Mouse (Mus musculus) stomach, embryonic 16.5 days (tissue): Measurements from ENCODE around the gene Ankrd33. TPM values are rescaled to one million over a fixed set of nuclear protein-coding genes. Genes with fewer than 3 reads are reported as not detected.
A peak's percentile ranks its signal among the peaks of the same experiment; 100 is the strongest.

ENCODE experiments used
- ATAC-seq: fragments of 200-750 bp; cut with Nextera tagmentation; 2 replicates; pipeline ENCODE4 v1.8.0; 2017; ENCODE audit warnings: moderate number of reproducible peaks, moderate TSS enrichment; ENCODE audit not compliant: insufficient read depth, low FRiP score
- H3K27ac ChIP-seq: fragments of 300-500 bp; sonication (generic); 2 replicates; pipeline ENCODE4 v1.5.1; 2014; ENCODE audit warnings: low read length
- H3K27me3 ChIP-seq: fragments of 300-500 bp; sonication (generic); 2 replicates; pipeline ENCODE4 v1.6.1; 2014; ENCODE audit warnings: low read length, control low read depth, mixed read lengths; ENCODE audit not compliant: control insufficient read depth, insufficient read depth
- H3K36me3 ChIP-seq: fragments of 300-500 bp; sonication (generic); 2 replicates; pipeline ENCODE4 v1.6.1; 2014; ENCODE audit warnings: low read length; ENCODE audit not compliant: control insufficient read depth, insufficient read depth
- H3K4me1 ChIP-seq: fragments of 300-500 bp; sonication (generic); 2 replicates; pipeline ENCODE4 v1.6.1; 2014; ENCODE audit warnings: low read length, control low read depth, mixed read lengths; ENCODE audit not compliant: control insufficient read depth, insufficient read depth
- H3K4me2 ChIP-seq: fragments of 300-500 bp; sonication (generic); 2 replicates; pipeline ENCODE4 v1.6.1; 2014; ENCODE audit warnings: low read depth, low read length, mixed read lengths
- H3K4me3 ChIP-seq: fragments of 300-500 bp; sonication (generic); replicated peaks from 2 replicates; pipeline ENCODE4 v1.5.1; 2014; ENCODE audit warnings: mild to moderate bottlenecking, low read length
- H3K9ac ChIP-seq: fragments of 300-500 bp; sonication (generic); 2 replicates; pipeline ENCODE4 v1.6.1; 2014; ENCODE audit warnings: low read length
- H3K9me3 ChIP-seq: fragments of 300-500 bp; sonication (generic); replicated peaks from 2 replicates; pipeline ENCODE4 v1.6.1; 2016; ENCODE audit warnings: low read length, control low read depth; ENCODE audit not compliant: control insufficient read depth
- WGBS: fragments of 180-500 bp; shearing (Covaris S2); extraction: QIAGEN DNeasy Blood & Tissue Kit; methylation state at CpG from one replicate; pipeline ENCODE4 v1.1.7; 2014; 5-methylcytosine and 5-hydroxymethylcytosine counted together
- polyA plus RNA-seq: library from polyadenylated mRNA; unstranded; fragments of >200 nt; fragmentation: Nextera tagmentation; extraction: Ambion mirVana; gene quantifications from 2 replicates; pipeline ENCODE4 v1.2.1, GENCODE M21; 2015

The Ankrd33 gene
- polyA plus RNA-seq, 1 experiment from 2014 or later, result not detected

- peaks cover 56% of the 10 kb centered on the region for H3K4me1 ChIP-seq
- no peak overlapping the region for H3K27ac ChIP-seq
- H3K27me3 ChIP-seq, result no peaks in the 10 kb centered on the region
- ATAC-seq, result no peak
- no peaks in the 10 kb centered on the region for H3K36me3 ChIP-seq
- H3K9me3 ChIP-seq, result no peaks in the 10 kb centered on the region
- no peak overlapping the region for H3K4me3 ChIP-seq
- no peak overlapping the region for H3K4me2 ChIP-seq
- H3K9ac ChIP-seq, result no peak overlapping the region
- WGBS, result 77% methylated on average over 3 of the region's 3 CpGs
Measured at GRCm38 (mm10) chr15:101138675-101139074, 23.1 kb downstream of the Ankrd33 start.

DNA sequence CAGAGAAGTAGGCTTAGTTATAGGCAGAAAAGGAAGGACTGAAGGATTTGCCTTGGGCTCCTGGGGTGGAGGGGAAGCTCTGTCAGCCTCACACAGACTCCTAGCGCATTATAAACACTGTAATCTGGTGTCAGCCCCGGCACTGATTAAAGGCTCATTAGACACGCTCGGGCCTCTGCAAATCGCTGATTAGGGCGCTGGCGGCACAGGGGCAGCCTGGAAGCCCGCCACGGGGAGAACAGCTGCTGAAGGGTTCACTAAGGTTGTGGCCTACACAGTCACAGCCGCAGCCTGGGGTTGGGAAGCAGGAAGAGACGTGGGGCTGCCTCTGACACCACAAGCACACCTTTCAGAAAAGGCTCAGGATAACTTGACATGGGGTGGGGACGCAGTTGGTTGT, 24.3 kb downstream of the Ankrd33 start:
- peak; percentile 11; the same call in 1 of the 2 replicates for ATAC-seq
- H3K4me2 ChIP-seq, result peak overlapping the region; percentile 16; the same call in 1 of the 2 replicates
- peaks cover 56% of the 10 kb centered on the region for H3K4me1 ChIP-seq
- H3K4me3 ChIP-seq, result no peak overlapping the region
- peak overlapping the region; percentile 58 for H3K27ac ChIP-seq
- H3K27me3 ChIP-seq, result no peaks in the 10 kb centered on the region
- H3K9ac ChIP-seq, result peak overlapping the region; percentile 13; the same call in 1 of the 2 replicates
- no peaks in the 10 kb centered on the region for H3K36me3 ChIP-seq
- WGBS, result 22% methylated on average over 12 of the region's 12 CpGs
- H3K9me3 ChIP-seq, result no peaks in the 10 kb centered on the region

DNA sequence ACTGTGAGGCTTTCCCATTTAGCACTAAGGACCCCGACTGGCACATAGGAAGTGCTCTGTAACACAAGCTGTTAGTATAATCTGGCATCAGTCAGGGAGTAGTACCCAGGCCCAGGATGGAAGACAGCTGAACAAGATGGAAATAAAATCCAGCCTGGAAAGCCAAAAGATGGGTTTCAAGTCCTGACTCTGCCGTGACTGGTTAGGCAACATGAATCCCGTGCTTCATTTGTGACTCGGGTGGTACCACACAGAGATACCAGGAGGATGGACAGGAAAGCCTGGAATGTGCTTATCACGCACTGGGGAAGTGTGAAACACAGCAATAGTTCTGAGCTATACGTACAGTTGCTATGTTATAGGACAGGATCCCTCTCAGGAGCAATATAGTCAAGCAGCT, 25.0 kb downstream of the Ankrd33 start:
- Histone ChIP-seq H3K9ac (peak overlapping the region; percentile 54; the same call in 1 of the 2 replicates), H3K4me1 (peaks cover 52% of the 10 kb centered on the region), H3K4me2 (peak overlapping the region; percentile 27; the same call in 1 of the 2 replicates), H3K27me3 (no peaks in the 10 kb centered on the region), H3K36me3 (no peaks in the 10 kb centered on the region), H3K4me3 (no peak overlapping the region), H3K9me3 (no peaks in the 10 kb centered on the region), H3K27ac (peak overlapping the region; percentile 58)
- no peak for ATAC-seq
- 45% methylated on average over 6 of the region's 6 CpGs for WGBS

- Histone ChIP-seq H3K9ac (peak overlapping the region; percentile 54; the same call in 1 of the 2 replicates), H3K4me3 (no peak overlapping the region)
Measured at GRCm38 (mm10) chr15:101141061-101141541, 25.5 kb downstream of the Ankrd33 start.

GRCm38 (mm10) chr15:101142672-101143071, 27.1 kb downstream of the Ankrd33 start:
- WGBS, result 66% methylated on average over 8 of the region's 8 CpGs
- no peaks in the 10 kb centered on the region for H3K27me3 ChIP-seq
- no peak overlapping the region for H3K4me3 ChIP-seq
- H3K27ac ChIP-seq, result no peak overlapping the region
- no peak overlapping the region for H3K9ac ChIP-seq
- H3K4me1 ChIP-seq, result peaks cover 70% of the 10 kb centered on the region
- no peaks in the 10 kb centered on the region for H3K9me3 ChIP-seq
- no peak for ATAC-seq
- H3K36me3 ChIP-seq, result no peaks in the 10 kb centered on the region
- H3K4me2 ChIP-seq, result no peak overlapping the region

More at GRCm38 (mm10) chr15:101141061-101141541, 25.5 kb downstream of the Ankrd33 start:
- 3% methylated on average over 11 of the region's 14 CpGs for WGBS
- Histone ChIP-seq H3K27me3 (no peaks in the 10 kb centered on the region), H3K4me2 (peak overlapping the region; percentile 27; the same call in 1 of the 2 replicates), H3K27ac (peak overlapping the region; percentile 58), H3K4me1 (peaks cover 55% of the 10 kb centered on the region), H3K36me3 (no peaks in the 10 kb centered on the region), H3K9me3 (no peaks in the 10 kb centered on the region)
- ATAC-seq, result peak; percentile 61

DNA sequence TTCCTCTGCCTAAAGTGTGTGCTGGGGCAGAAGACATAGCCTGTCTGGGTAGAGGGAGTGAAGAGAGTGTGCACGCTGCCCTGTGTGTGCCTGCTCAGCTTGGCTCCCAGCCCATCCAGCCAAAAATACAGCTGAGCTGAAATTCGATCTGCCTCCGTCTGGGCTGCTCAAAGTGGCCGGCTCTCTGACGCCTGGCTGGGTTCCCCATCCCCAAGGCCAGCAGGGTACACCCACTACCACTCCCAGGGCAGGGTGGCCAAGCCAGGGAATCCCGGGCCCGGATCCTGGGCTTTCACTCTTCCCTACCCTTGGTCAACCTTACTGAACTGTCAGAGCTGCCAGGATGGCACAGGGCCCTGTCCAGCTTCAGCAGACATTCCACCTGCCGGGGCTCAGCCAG, 27.9 kb downstream of the Ankrd33 start:
- Histone ChIP-seq H3K9me3 (no peaks in the 10 kb centered on the region), H3K36me3 (no peaks in the 10 kb centered on the region), H3K4me1 (peaks cover 73% of the 10 kb centered on the region), H3K27ac (peak overlapping the region; percentile 34), H3K27me3 (no peaks in the 10 kb centered on the region), H3K4me3 (no peak overlapping the region), H3K4me2 (peak overlapping the region; percentile 17; the same call in 1 of the 2 replicates), H3K9ac (peak overlapping the region; percentile 38)
- 25% methylated on average over 8 of the region's 8 CpGs for WGBS
- ATAC-seq, result no peak

DNA sequence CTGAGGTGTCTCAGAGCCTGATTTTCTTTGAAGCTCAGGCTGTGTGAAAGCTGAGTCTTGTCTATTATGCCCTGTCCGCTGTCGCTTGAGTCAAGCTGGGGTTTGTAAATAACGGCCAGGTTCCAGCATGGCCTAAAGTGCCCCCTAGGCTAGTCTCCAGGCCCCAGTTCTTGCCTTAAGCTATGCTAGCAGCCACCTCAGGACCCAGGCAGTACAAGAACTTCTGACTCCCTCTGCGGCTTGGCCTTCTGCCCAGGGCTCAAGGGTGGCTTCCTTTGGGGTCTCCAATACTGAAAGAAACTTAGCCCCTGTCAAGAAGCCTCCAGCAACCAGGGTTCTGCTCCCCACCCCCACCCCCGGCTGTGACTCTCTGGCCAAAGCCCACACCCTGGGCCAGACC, 28.6 kb downstream of the Ankrd33 start:
- peak overlapping the region; percentile 84 for H3K27ac ChIP-seq
- no peaks in the 10 kb centered on the region for H3K9me3 ChIP-seq
- 78% methylated on average over 5 of the region's 5 CpGs for WGBS
- H3K9ac ChIP-seq, result no peak overlapping the region
- ATAC-seq, result no peak
- peaks cover 72% of the 10 kb centered on the region for H3K4me1 ChIP-seq
- H3K36me3 ChIP-seq, result no peaks in the 10 kb centered on the region
- H3K27me3 ChIP-seq, result no peaks in the 10 kb centered on the region
- H3K4me3 ChIP-seq, result no peak overlapping the region
- peak overlapping the region; percentile 7; the same call in 1 of the 2 replicates for H3K4me2 ChIP-seq

- no peaks in the 10 kb centered on the region for H3K36me3 ChIP-seq
- H3K9ac ChIP-seq, result peak overlapping the region; percentile 57
- peaks cover 66% of the 10 kb centered on the region for H3K4me1 ChIP-seq
- peak overlapping the region; percentile 47 for H3K4me2 ChIP-seq
- no peak for ATAC-seq
- H3K27me3 ChIP-seq, result no peaks in the 10 kb centered on the region
- H3K27ac ChIP-seq, result peak overlapping the region; percentile 84
- H3K9me3 ChIP-seq, result no peaks in the 10 kb centered on the region
- WGBS, result 67% methylated on average over 8 of the region's 8 CpGs
- peak overlapping the region; percentile 15; the same call in 1 of the 2 replicates for H3K4me3 ChIP-seq
Measured at GRCm38 (mm10) chr15:101144779-101145178, 29.2 kb downstream of the Ankrd33 start.

DNA sequence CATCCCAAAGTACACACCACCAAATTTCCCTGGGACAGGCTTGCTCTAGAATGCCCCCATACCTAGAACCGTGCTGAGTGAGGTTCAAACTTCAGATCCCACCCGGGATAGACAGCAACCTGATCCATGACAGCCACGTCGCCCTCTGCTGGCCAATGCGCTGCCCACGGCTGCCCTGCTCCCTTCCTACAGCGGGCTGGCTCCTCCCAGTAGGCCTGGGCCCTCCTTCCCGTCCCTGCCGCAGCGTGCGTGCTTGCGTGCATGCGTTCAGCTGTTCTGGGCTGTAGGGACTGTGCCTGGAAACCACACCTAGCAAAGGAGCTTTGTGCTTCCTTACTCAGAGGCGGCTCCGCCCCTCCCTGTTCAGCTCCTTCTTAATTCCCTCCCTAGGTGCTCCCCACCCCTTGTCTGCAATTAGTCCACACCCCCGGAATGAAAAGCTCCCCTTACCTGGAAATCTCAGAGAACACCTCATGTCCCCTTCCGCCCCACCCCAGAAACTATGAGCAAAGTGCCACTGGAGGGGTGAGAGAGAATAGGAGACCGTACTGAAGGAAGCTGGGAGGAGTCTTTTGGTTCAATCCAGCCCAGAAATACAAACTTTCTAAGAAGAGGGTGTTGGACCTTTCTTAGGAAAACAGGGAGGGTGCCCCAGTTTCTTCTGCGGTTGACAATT, 30.0 kb downstream of the Ankrd33 start:
- ATAC-seq, result peak; percentile 96
- 5% methylated on average over 19 of the region's 19 CpGs for WGBS
- peak overlapping the region; percentile 23; the same call in 1 of the 2 replicates for H3K4me3 ChIP-seq
- H3K4me2 ChIP-seq, result peak overlapping the region; percentile 47
- peak overlapping the region; percentile 58 for H3K9ac ChIP-seq
- no peaks in the 10 kb centered on the region for H3K9me3 ChIP-seq
- no peaks in the 10 kb centered on the region for H3K36me3 ChIP-seq
- H3K27me3 ChIP-seq, result no peaks in the 10 kb centered on the region
- peak overlapping the region; percentile 94 for H3K27ac ChIP-seq
- peaks cover 58% of the 10 kb centered on the region for H3K4me1 ChIP-seq
